Mouse (Mus musculus): ENCODE results near the gene Olfr1153. TPM values are rescaled to one million over a fixed set of nuclear protein-coding genes. Genes with fewer than 3 reads are reported as not detected.

Gene Olfr1153
- not detected for total RNA-seq (2021)
- long read RNA-seq, experiment 1: 0 reads
- long read RNA-seq, experiment 2: 0 reads

- no peak within 1 kb of the TSS for H3K27ac ChIP-seq
- TF ChIP-seq CTCF (IDR thresholded peaks at IDR 0.05): no peak
- H3K4me3 ChIP-seq: no peak within 1 kb of the TSS
- DNase-seq: no peak
- intact Hi-C loops (cut with DNase I): no loop called here
Measured at GRCm38 (mm10) chr2:87894662-87895061, at the start of gene Olfr1153. TSS of gene Olfr1153 (plus strand) at chr2:87894962.

GRCm38 (mm10) chr2:87855562-87855961, 39.2 kb upstream of the Olfr1153 start, which contains the start of gene Olfr1151:
TSS of gene Olfr1151 (plus strand) at chr2:87855862.
- DNase-seq: no peak
- no peak within 1 kb of the TSS for H3K27ac ChIP-seq
- no peak within 1 kb of the TSS for H3K4me3 ChIP-seq
- TF ChIP-seq CTCF (IDR thresholded peaks at IDR 0.05): no peak
- intact Hi-C loops (cut with DNase I): no loop called here

- no peak for TF ChIP-seq CTCF (IDR thresholded peaks at IDR 0.05)
- H3K27ac ChIP-seq: no peak within 1 kb of the TSS
- intact Hi-C loops (cut with DNase I): no loop called here
- DNase-seq: no peak
- H3K4me3 ChIP-seq: no peak within 1 kb of the TSS
Measured at GRCm38 (mm10) chr2:87866192-87866591, 28.6 kb upstream of the Olfr1153 start, which contains the start of gene Olfr1152. TSS of gene Olfr1152 (plus strand) at chr2:87866492.

- H3K27ac ChIP-seq: no peak within 1 kb of the TSS
- TF ChIP-seq CTCF (IDR thresholded peaks at IDR 0.05): no peak
- H3K4me3 ChIP-seq: no peak within 1 kb of the TSS
- DNase-seq: no peak
- intact Hi-C loops (cut with DNase I): no loop called here
Measured at GRCm38 (mm10) chr2:87905066-87905465, 10.3 kb downstream of the Olfr1153 start, which contains the start of gene Olfr1154. TSS of gene Olfr1154 (minus strand) at chr2:87905166.

GRCm38 (mm10) chr2:87945037-87945436, 50.3 kb downstream of the Olfr1153 start, which contains the start of gene Olfr1155:
TSS of gene Olfr1155 (minus strand) at chr2:87945137.
- intact Hi-C loops (cut with DNase I): no loop called here
- no peak within 1 kb of the TSS for H3K27ac ChIP-seq
- TF ChIP-seq CTCF (IDR thresholded peaks at IDR 0.05): no peak
- DNase-seq: no peak
- H3K4me3 ChIP-seq: no peak within 1 kb of the TSS

Other genes starting within 250 kb of the Olfr1153 start
- gene Olfr1133, start 247.6 kb upstream of the Olfr1153 start, total RNA-seq (2021): not detected
- not detected for gene Olfr1134, start 236.5 kb upstream of the Olfr1153 start, total RNA-seq (2021)
- not detected for gene Olfr1135, start 221.3 kb upstream of the Olfr1153 start, total RNA-seq (2021)
- gene Olfr1136, start 201.0 kb upstream of the Olfr1153 start, total RNA-seq (2021): not detected
- not detected for gene Olfr1137, start 181.8 kb upstream of the Olfr1153 start, total RNA-seq (2021)
- not detected for gene Olfr1138, start 155.0 kb upstream of the Olfr1153 start, total RNA-seq (2021)
- not detected for gene Olfr1140, start 151.2 kb upstream of the Olfr1153 start, total RNA-seq (2021)
- gene Olfr1141, start 141.0 kb upstream of the Olfr1153 start, total RNA-seq (2021): not detected
- gene Olfr152, start 115.5 kb upstream of the Olfr1153 start, total RNA-seq (2021): not detected
- gene Olfr1143, start 94.4 kb upstream of the Olfr1153 start, total RNA-seq (2021): not detected
- not detected for gene Olfr1145, start 85.1 kb upstream of the Olfr1153 start, total RNA-seq (2021)
- gene Olfr1148, start 64.4 kb upstream of the Olfr1153 start, total RNA-seq (2021): not detected
- not detected for gene Olfr1150-ps1, start 51.0 kb upstream of the Olfr1153 start, total RNA-seq (2021)
- gene Olfr1151, start 39.1 kb upstream of the Olfr1153 start, total RNA-seq (2021): not detected
- not detected for gene Olfr1152, start 28.5 kb upstream of the Olfr1153 start, total RNA-seq (2021)
- gene Olfr1154, start 10.2 kb downstream of the Olfr1153 start, total RNA-seq (2021): not detected
- not detected for gene Olfr1155, start 50.2 kb downstream of the Olfr1153 start, total RNA-seq (2021)
- not detected for gene Olfr1156, start 58.1 kb downstream of the Olfr1153 start, total RNA-seq (2021)
- not detected for gene Olfr1157, start 73.3 kb downstream of the Olfr1153 start, total RNA-seq (2021)
- not detected for gene Olfr74, start 79.7 kb downstream of the Olfr1153 start, total RNA-seq (2021)
- gene Olfr1158, start 95.2 kb downstream of the Olfr1153 start, total RNA-seq (2021): not detected
- gene Olfr1160, start 113.3 kb downstream of the Olfr1153 start, total RNA-seq (2021): not detected
- not detected for gene Olfr1161, start 127.8 kb downstream of the Olfr1153 start, total RNA-seq (2021)
- gene Olfr73, start 142.7 kb downstream of the Olfr1153 start, total RNA-seq (2021): not detected
- gene Olfr1162, start 156.2 kb downstream of the Olfr1153 start, total RNA-seq (2021): not detected
- gene Olfr1163, start 176.9 kb downstream of the Olfr1153 start, total RNA-seq (2021): not detected
- gene Olfr1164, start 199.0 kb downstream of the Olfr1153 start, total RNA-seq (2021): not detected
- not detected for gene Olfr1166, start 233.3 kb downstream of the Olfr1153 start, total RNA-seq (2021)

All from gastrocnemius, adult 2 months (tissue).